Mouse (Mus musculus) hindbrain, embryonic 16.5 days (tissue): ENCODE results near the gene Ppil1. TPM values are rescaled to one million over a fixed set of nuclear protein-coding genes. Genes with fewer than 3 reads are reported as not detected.
"Not testable (repeated sequence)": the region's sequence is repeated elsewhere in the genome, so short reads cannot be mapped to it uniquely, and the experiment has no call there.

Source experiments
- ATAC-seq: fragments of 200-750 bp; cut with Nextera tagmentation; 2 replicates; pipeline ENCODE4 v1.8.0; 2017; ENCODE audit warnings: moderate TSS enrichment, moderate library complexity
- H3K27ac ChIP-seq: fragments of 300-500 bp; sonication (generic); 2 replicates; pipeline ENCODE4 v1.5.1; 2014; ENCODE audit warnings: low read depth, mild to moderate bottlenecking, control low read depth, low read length, moderate library complexity
- H3K27me3 ChIP-seq: fragments of 300-500 bp; sonication (generic); replicated peaks from 2 replicates; pipeline ENCODE4 v1.6.1; 2014; ENCODE audit warnings: low read length; ENCODE audit not compliant: control insufficient read depth, insufficient read depth
- H3K36me3 ChIP-seq: fragments of 300-500 bp; sonication (generic); 2 replicates; pipeline ENCODE4 v1.6.1; 2014; ENCODE audit warnings: mild to moderate bottlenecking, low read length, moderate library complexity, mixed read lengths; ENCODE audit not compliant: control insufficient read depth, insufficient read depth
- H3K4me1 ChIP-seq: fragments of 300-500 bp; sonication (generic); 2 replicates; pipeline ENCODE4 v1.6.1; 2014; ENCODE audit warnings: low read depth, low read length; ENCODE audit not compliant: control insufficient read depth, insufficient read depth
- H3K4me2 ChIP-seq: fragments of 300-500 bp; sonication (generic); 2 replicates; pipeline ENCODE4 v1.6.1; 2014; ENCODE audit warnings: mild to moderate bottlenecking, low read length, control low read depth, moderate library complexity
- H3K4me3 ChIP-seq: fragments of 300-500 bp; sonication (generic); 2 replicates; pipeline ENCODE4 v1.5.1; 2014; ENCODE audit warnings: mild to moderate bottlenecking, low read length, control low read depth, moderate library complexity
- H3K9ac ChIP-seq: fragments of 300-500 bp; sonication (generic); 2 replicates; pipeline ENCODE4 v1.6.1; 2014; ENCODE audit warnings: low read depth, mild to moderate bottlenecking, control low read depth, low read length, moderate library complexity
- H3K9me3 ChIP-seq: fragments of 300-500 bp; sonication (generic); 2 replicates; pipeline ENCODE4 v1.6.1; 2014; ENCODE audit warnings: mild to moderate bottlenecking, low read length, moderate library complexity; ENCODE audit not compliant: control insufficient read depth
- WGBS: fragments of 180-500 bp; shearing (Covaris S2); extraction: QIAGEN DNeasy Blood & Tissue Kit; methylation state at CpG from one replicate; pipeline ENCODE4 v1.1.7; 2014; 5-methylcytosine and 5-hydroxymethylcytosine counted together
- polyA plus RNA-seq: library from polyadenylated mRNA; unstranded; fragments of >200 nt; fragmentation: Nextera tagmentation; extraction: Ambion mirVana; gene quantifications from 2 replicates; pipeline ENCODE4 v1.2.1, GENCODE M21; 2015

Ppil1 gene
- polyA plus RNA-seq, 1 experiment from 2014 or later: 105 TPM

DNA sequence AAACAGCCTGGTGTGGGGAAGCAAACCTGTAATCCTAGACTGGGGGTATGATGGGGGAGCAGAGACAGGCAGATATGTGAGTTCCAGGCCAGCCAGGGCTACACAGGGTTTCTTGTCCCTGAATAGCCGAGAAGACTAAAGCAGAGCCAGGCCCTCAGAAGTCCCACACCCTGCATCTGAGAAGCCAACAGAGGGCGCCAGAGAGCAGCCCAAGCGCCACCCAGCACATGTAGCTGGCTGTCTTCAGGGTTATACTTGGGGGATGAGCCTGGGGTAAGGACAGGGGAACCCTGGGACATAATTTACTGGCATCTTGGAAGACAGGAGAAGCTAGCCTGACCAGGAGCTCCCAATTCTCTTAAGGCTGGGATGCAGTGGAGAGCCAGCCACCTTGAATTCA, 4.5 kb downstream of the Ppil1 start:
- Histone ChIP-seq H3K4me2 (no peak overlapping the region), H3K27ac (no peak overlapping the region), H3K36me3 (peaks cover 15% of the 10 kb centered on the region), H3K9ac (peak overlapping the region; percentile 0; the same call in 1 of the 2 replicates), H3K9me3 (no peaks in the 10 kb centered on the region), H3K4me3 (no peak overlapping the region), H3K27me3 (no peaks in the 10 kb centered on the region), H3K4me1 (peaks cover 16% of the 10 kb centered on the region)
- WGBS: 4% methylated on average over 3 of the region's 3 CpGs
- peak; percentile 40; the same call in 1 of the 2 replicates for ATAC-seq

DNA sequence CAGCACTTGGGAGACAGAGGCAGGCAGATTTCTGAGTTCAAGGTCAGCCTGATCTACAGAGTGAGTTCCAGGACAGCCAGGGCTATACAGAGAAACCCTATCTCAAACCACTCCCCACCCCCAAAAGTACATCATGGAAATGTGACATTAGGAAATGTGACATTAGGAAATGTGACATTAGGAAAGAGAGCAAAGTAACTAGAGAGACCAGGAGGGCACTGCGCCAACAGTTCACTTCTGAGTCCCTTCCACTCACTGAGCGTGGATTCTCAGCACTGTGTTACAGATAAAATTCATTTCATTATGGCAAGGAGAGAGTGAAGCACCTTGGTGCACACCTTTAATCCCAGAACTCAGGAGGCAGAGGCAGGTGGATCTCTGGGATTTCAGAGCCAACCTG, 5.1 kb downstream of the Ppil1 start:
- Histone ChIP-seq H3K4me1 (peaks cover 12% of the 10 kb centered on the region), H3K36me3 (peaks cover 15% of the 10 kb centered on the region), H3K4me3 (no peak overlapping the region), H3K4me2 (no peak overlapping the region), H3K27me3 (no peaks in the 10 kb centered on the region), H3K9ac (no peak overlapping the region), H3K9me3 (no peaks in the 10 kb centered on the region), H3K27ac (no peak overlapping the region)
- no peak for ATAC-seq
- 92% methylated on average over 2 of the region's 2 CpGs for WGBS

DNA sequence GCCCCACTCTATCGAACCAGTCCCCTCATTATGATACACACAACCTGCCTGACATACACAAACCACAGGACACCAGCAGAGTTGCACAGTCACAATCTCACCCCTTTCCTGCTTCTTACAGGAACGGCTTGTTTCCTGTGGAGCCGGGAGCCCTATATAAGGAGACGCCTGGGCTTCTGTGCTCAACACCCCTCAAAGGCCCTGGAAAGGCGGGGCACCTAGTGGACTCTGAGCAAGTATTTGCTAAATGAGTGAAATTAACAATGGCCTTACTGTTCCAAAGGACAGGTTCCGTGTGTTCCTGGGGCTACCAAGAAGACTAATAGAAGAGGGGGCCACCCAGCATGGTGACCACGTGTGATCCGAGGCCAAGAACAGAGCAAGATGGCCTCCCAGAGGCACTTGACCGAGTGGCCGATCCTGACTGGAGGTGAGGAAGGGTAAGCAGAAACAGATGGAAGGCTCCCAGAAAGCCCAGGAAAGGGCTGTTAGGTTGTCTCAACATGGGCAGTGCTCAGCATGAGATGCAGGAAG, 5.9 kb downstream of the Ppil1 start:
- peaks cover 9% of the 10 kb centered on the region for H3K4me1 ChIP-seq
- no peak overlapping the region for H3K9ac ChIP-seq
- 89% methylated on average over 10 of the region's 10 CpGs for WGBS
- no peaks in the 10 kb centered on the region for H3K9me3 ChIP-seq
- H3K4me3 ChIP-seq: no peak overlapping the region
- H3K27ac ChIP-seq: no peak overlapping the region; the same call in 1 of the 2 replicates
- peaks cover 15% of the 10 kb centered on the region for H3K36me3 ChIP-seq
- H3K4me2 ChIP-seq: no peak overlapping the region
- no peak for ATAC-seq
- no peaks in the 10 kb centered on the region for H3K27me3 ChIP-seq

DNA sequence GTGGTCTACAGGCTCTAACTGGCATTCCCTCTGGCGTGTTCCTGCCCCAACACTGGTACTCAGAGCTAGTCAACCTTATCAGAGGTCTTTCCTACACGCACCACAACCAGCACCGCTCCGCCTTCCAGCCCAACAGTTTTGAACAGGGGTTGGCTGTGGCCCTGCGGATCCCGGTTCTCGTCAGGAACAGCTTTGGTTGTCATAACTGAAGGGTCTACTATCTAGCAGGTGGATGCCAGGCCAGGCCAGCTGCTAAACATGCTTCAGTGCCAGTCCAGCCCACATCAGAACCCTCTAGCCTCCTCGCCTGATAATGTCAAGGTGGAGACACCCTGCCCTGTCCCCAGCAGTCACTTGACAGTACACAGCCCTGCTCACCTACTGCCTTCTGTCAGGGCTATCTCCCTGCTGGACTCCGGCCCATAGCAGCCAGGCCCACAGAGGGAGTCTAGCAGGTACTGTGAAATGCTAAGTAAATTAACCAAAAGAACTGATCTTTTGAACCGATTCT, 6.9 kb downstream of the Ppil1 start:
- Histone ChIP-seq H3K4me3 (no peak overlapping the region), H3K9ac (no peak overlapping the region), H3K9me3 (no peaks in the 10 kb centered on the region), H3K27me3 (no peaks in the 10 kb centered on the region), H3K4me1 (no peaks in the 10 kb centered on the region), H3K4me2 (no peak overlapping the region), H3K27ac (no peak overlapping the region), H3K36me3 (peaks cover 15% of the 10 kb centered on the region)
- ATAC-seq: no peak
- 94% methylated on average over 10 of the region's 10 CpGs for WGBS

DNA sequence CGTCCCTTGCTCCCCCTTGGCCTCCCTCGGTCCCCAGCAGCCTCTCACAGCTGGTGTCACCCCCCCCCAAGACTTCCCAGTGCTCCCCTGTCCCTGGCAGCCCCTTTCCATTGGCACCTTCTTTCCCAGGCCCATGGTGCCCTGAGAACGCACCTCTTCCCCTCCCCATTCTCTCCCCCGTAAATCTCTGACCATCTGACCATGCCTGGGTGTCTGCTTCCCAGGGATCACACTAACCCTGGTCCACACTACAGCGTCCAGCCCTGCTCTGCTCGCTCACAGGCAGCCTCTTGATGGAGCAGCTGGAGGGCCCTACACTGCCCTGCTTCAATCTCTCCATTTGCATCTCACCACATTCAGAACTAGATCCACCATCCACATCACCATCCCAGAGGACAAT, 7.5 kb downstream of the Ppil1 start:
- 0 out of 2 replicates have a peak, but pooled peaks cover 4% of the 10 kb centered on the region for H3K4me1 ChIP-seq
- no peak overlapping the region for H3K9ac ChIP-seq
- H3K36me3 ChIP-seq: peaks cover 15% of the 10 kb centered on the region
- no peak overlapping the region for H3K4me3 ChIP-seq
- ATAC-seq: no peak
- 78% methylated on average over 6 of the region's 6 CpGs for WGBS
- no peaks in the 10 kb centered on the region for H3K9me3 ChIP-seq
- H3K27me3 ChIP-seq: no peaks in the 10 kb centered on the region
- no peak overlapping the region for H3K4me2 ChIP-seq
- no peak overlapping the region for H3K27ac ChIP-seq

DNA sequence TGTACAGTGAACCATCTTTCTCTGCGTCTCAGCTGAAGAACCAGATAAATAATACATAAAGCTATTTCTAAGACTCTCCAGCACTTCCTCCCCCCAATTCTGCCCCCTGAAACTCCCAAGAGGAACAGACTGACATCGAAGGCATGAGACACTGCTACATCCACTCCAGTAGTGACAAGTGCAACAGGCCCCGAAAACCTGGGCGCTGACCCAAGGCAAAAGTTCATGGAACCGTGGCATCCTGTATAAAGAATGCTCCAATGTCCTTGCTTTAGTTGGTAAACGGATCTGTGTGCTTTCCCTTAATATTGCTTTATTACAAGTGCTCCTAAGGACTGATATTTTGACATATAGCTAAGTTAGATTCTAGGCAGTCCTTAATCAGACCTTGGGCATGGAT, 9.2 kb downstream of the Ppil1 start:
- not testable (repeated sequence) for H3K4me1 ChIP-seq, H3K4me3 ChIP-seq, H3K4me2 ChIP-seq, H3K9ac ChIP-seq, H3K9me3 ChIP-seq, H3K27me3 ChIP-seq, ATAC-seq, H3K27ac ChIP-seq
- 90% methylated on average over 6 of the region's 6 CpGs for WGBS
- H3K36me3 ChIP-seq: peaks cover 14% of the 10 kb centered on the region

DNA sequence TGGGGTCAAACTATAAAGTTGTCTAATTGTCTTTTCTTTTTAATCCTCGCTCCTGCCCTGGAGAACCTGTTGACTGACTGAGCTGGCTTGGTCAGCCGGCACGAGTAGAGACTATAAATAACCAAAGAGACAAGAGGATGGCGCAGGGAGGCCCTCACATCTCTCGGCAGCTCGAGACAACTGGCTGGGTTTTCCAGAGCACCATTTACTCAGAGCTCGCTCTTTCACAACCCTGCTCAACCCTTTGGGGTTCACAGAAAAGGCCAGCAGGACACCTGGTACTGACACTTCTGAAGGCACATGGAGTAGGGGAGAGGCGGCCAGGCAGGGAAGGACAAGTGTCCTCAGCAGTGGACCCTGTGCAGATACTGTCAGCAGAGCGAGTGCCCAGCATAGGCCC, 10.3 kb downstream of the Ppil1 start:
- no peaks in the 10 kb centered on the region for H3K27me3 ChIP-seq
- no peaks in the 10 kb centered on the region for H3K9me3 ChIP-seq
- no peak overlapping the region for H3K4me2 ChIP-seq
- no peak for ATAC-seq
- H3K4me3 ChIP-seq: no peak overlapping the region
- H3K27ac ChIP-seq: no peak overlapping the region
- 80% methylated on average over 9 of the region's 9 CpGs for WGBS
- H3K9ac ChIP-seq: no peak overlapping the region
- H3K4me1 ChIP-seq: 0 out of 2 replicates have a peak, but pooled peaks cover 4% of the 10 kb centered on the region
- peaks cover 14% of the 10 kb centered on the region for H3K36me3 ChIP-seq

DNA sequence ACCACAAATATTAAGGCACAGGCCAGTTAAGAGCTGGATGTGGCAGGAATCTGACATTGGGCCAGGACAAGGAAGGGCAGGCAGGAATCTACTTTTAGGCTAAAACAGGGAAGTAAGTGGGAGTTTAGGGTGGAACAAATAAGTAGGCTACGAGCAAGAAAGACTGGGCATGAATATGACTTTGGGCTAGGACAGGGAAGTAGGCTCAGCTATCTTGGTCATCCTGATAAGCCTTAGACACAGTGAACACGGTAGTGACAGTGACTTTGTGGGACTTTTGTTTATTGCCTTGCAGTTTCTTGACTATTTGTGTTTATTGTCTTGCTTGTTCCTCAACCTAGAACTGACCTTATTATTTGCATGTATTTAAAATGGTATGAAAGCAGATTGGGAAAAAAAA, 10.8 kb downstream of the Ppil1 start:
- H3K27ac ChIP-seq: no peak overlapping the region
- H3K4me1 ChIP-seq: 0 out of 2 replicates have a peak, but pooled peaks cover 4% of the 10 kb centered on the region
- H3K9ac ChIP-seq: no peak overlapping the region
- H3K27me3 ChIP-seq: no peaks in the 10 kb centered on the region
- no peak for ATAC-seq
- no peak overlapping the region for H3K4me2 ChIP-seq
- no peaks in the 10 kb centered on the region for H3K9me3 ChIP-seq
- 94% methylated on average over 2 of the region's 2 CpGs for WGBS
- H3K36me3 ChIP-seq: peaks cover 11% of the 10 kb centered on the region
- H3K4me3 ChIP-seq: no peak overlapping the region

DNA sequence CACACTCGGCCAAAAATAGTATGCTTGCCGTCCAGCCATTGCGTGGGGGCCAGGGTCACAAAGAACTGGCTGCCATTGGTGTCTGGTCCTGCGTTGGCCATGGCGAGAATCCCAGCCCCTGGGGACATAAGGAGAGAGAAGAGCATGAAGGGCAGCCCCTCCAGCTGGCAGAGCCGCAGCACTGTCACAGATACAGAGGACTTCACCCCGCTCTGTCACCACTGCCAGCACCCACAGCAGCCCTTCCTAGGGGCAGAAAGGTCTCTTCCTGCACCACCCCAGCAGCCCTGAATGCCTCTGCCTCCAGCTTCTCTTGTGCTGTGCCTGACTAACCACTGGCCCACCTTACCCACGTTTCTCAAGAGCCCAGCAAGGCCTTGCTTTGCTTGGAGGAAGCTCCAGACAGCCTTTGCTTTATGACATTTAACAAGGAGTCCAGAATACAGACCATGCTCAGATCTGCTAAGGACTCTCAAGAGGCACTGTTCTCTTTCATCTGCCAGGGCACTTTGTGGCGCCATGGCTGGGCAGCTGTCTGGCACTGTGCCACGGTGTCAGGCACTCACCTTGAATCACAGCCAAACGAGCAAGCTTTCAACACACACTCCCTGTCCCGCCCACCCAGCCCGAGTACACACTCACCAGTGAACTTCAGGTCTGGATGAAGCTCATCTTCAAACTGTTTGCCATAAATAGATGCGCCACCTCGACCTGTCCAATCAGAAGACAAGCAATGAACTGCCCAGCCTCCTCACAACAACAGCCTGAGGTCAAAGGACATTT, 12.2 kb downstream of the Ppil1 start:
- peaks cover 5% of the 10 kb centered on the region for H3K36me3 ChIP-seq
- no peak overlapping the region for H3K27ac ChIP-seq
- no peak overlapping the region for H3K4me2 ChIP-seq
- H3K4me1 ChIP-seq: 0 out of 2 replicates have a peak, but pooled peaks cover 4% of the 10 kb centered on the region
- no peak overlapping the region for H3K4me3 ChIP-seq
- H3K9me3 ChIP-seq: no peaks in the 10 kb centered on the region
- WGBS: 70% methylated on average over 15 of the region's 15 CpGs
- no peaks in the 10 kb centered on the region for H3K27me3 ChIP-seq
- H3K9ac ChIP-seq: no peak overlapping the region
- ATAC-seq: peak; percentile 18; the same call in 1 of the 2 replicates
